Mouse (Mus musculus): ENCODE results near the gene Kifc1.

DNA sequence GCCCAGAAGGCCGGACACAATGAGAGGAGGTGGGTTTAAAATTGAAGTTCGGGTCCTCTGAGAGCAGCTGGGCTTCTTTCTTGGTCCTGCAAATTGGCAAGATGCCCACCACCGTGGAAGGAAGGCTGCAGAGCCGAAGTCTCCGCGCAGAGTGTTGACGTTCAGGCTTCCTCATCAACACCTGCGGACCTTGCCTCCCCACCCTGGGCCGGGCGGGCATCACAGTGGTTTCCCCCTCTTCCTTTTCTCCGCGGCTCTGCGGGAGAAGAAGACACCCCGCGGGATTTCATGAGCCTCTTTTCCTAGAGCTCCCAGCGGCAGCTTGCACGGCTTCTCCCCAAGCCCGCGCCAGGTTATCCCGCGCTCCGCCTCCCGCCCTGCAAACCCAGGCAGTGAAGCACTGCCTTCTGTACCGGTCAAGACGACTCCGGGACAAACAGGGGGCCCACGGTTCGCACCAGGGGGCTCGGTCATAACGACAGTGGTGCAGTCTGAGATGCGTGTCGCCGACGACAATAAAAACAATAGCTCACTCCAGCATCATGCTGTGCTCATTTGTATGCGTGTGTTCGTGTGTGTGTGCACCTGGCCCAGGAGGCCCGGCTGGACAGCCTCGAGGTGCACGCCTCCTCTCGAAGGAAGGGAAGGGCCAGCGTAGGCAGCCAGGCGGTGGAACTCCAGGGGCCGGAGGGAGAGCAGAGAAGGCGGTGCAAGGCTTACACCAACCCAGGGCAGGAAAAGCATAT, 18.0 kb upstream of the Kifc1 start:
- TF ChIP-seq CTCF (conservative IDR thresholded peaks at IDR 0.05; ENCODE audit: low read length) (no peak), NANOG (IDR thresholded peaks at IDR 0.05; ENCODE audit: borderline replicate concordance, low read length) (no peak), POU5F1 (IDR thresholded peaks at IDR 0.05; ENCODE audit: borderline replicate concordance, low read length) (no peak)

Measured in E14TG2a.4 (cell line).